Mouse (Mus musculus) retina, postnatal 1 day (tissue): ENCODE measurements around the gene Birc5.
"Not testable (repeated sequence)": the region's sequence is repeated elsewhere in the genome, so short reads cannot be mapped to it uniquely, and the experiment has no call there.

ENCODE experiments used
- DNase-seq: peaks from one replicate; pipeline ENCODE4 v3.0.0-alpha.2; 2012

Birc5 gene

GRCm38 (mm10) chr11:117827386-117827785 lies 21.7 kb upstream of the Birc5 start:
- no peak for DNase-seq

- DNase-seq: peak; percentile 49
These were observed 20.7 kb upstream of the Birc5 start for GRCm38 (mm10) chr11:117828149-117828887.

- DNase-seq: no peak
These were observed 20.0 kb upstream of the Birc5 start for GRCm38 (mm10) chr11:117828888-117829604.

- no peak for DNase-seq
These were observed 19.3 kb upstream of the Birc5 start for GRCm38 (mm10) chr11:117829671-117830215.

- DNase-seq: peak; percentile 35
These were observed 18.6 kb upstream of the Birc5 start for GRCm38 (mm10) chr11:117830401-117830800.

- DNase-seq: peak; percentile 87
These were observed 16.7 kb upstream of the Birc5 start for GRCm38 (mm10) chr11:117832086-117832969.

GRCm38 (mm10) chr11:117833509-117833908 lies 15.5 kb upstream of the Birc5 start:
- DNase-seq: not testable (repeated sequence)

- no peak for DNase-seq
These were observed 15.0 kb upstream of the Birc5 start for GRCm38 (mm10) chr11:117834086-117834485.

- DNase-seq: peak; percentile 62
These were observed 12.7 kb upstream of the Birc5 start for GRCm38 (mm10) chr11:117836306-117836705.

GRCm38 (mm10) chr11:117838572-117838971 lies 10.5 kb upstream of the Birc5 start:
- no peak for DNase-seq

- DNase-seq: no peak
These were observed 10.0 kb upstream of the Birc5 start for GRCm38 (mm10) chr11:117839021-117839420.

- DNase-seq: no peak
These were observed 8.1 kb upstream of the Birc5 start for GRCm38 (mm10) chr11:117840910-117841309.

- no peak for DNase-seq
These were observed 5.6 kb upstream of the Birc5 start for GRCm38 (mm10) chr11:117843434-117843833.

GRCm38 (mm10) chr11:117844997-117845396 lies 4.1 kb upstream of the Birc5 start:
- DNase-seq: no peak

GRCm38 (mm10) chr11:117845651-117846050 lies 3.4 kb upstream of the Birc5 start:
- DNase-seq: no peak

GRCm38 (mm10) chr11:117846640-117847039 lies 2.4 kb upstream of the Birc5 start:
- DNase-seq: no peak

- DNase-seq: no peak
These were observed 1.3 kb upstream of the Birc5 start for GRCm38 (mm10) chr11:117847593-117848215.

- DNase-seq: no peak
These were observed 623 bp upstream of the Birc5 start for GRCm38 (mm10) chr11:117848271-117848984.

GRCm38 (mm10) chr11:117852875-117853274 lies 3.8 kb downstream of the Birc5 start:
- DNase-seq: no peak

GRCm38 (mm10) chr11:117854241-117854640 lies 5.2 kb downstream of the Birc5 start:
- DNase-seq: no peak

GRCm38 (mm10) chr11:117855360-117855759 lies 6.3 kb downstream of the Birc5 start:
- DNase-seq: no peak

- DNase-seq: no peak
These were observed 6.9 kb downstream of the Birc5 start for GRCm38 (mm10) chr11:117855975-117856374.
